In the genomic region with DNA sequence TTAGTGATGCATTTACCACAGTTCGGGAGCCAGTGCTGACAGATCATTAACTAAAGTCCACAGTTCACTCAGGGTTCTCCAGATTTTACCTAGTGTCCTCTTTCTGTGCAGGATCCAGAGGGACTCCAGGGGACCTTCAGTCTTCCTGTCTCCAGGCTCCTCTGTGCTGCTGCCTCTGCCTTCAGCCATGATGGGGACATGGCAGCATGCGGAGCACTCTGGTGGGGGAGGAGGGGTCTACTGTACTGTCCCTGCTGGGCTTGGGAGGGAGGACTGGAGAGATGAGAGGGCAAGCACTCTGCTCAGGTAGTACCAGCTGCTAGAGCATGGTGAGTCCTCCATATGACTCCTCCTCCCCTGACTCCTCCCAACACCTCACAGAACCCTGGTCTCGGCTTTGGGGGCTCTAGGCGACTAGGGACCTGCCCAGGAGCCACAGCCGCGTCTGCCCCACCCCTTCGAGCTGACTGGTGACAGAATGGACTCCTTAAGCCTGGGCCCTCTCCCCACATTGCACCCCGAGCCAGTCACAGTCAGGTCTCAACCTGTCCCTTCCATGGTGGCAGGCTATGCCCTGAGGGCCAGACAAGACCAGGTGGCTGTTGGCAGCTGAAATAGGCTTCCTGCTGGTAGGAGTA, we compare ENCODE assay signal across 10 mouse cellular contexts. TPM values are rescaled to one million over a fixed set of nuclear protein-coding genes. Genes with fewer than 3 reads are reported as not detected.
A peak's percentile ranks its signal among the peaks of the same experiment; 100 is the strongest.
DNase-seq lines count a peak whose midpoint lies in the region; ATAC-seq and TF ChIP-seq lines count a peak whose summit lies in the region.
"Had no signal": no experiment of that assay in that cellular context is flagged by ENCODE, and none has a peak within 500 bp of the region (broad histone marks: within the 10 kb centered on the region; RNA-seq: fewer than 3 reads in every experiment).

No protein-coding gene starts in this region.

- DNase-seq in kidney, adult 8-10 months = peak; percentile 74 to 83
- no peak for DNase-seq in liver, embryonic 14.5 days (ENCODE audit: low read depth in 3 of 3, low spot score in 3 of 3)
- DNase-seq in frontal cortex, postnatal 36 days (ENCODE audit: low spot score in 2 of 2) = no peak
- no peak for DNase-seq in layer of hippocampus, postnatal 10 days (ENCODE audit: low spot score in 2 of 2)
- DNase-seq: heart, adult 18-20 months had no signal

- no peak for TF ChIP-seq CTCF in liver, embryonic 14.5 days (IDR thresholded peaks at IDR 0.05; ENCODE audit: low read depth)

- no peak overlapping the region for H3K4me3 ChIP-seq in heart, embryonic 16.5 days (ENCODE audit: low read length)
- H3K4me3 ChIP-seq in heart, embryonic 11.5 days (ENCODE audit: low read depth, low read length) = no peak overlapping the region
- no peak overlapping the region for H3K4me3 ChIP-seq in embryonic facial prominence, embryonic 12.5 days
- H3K4me3 ChIP-seq in liver, embryonic 14.5 days (ENCODE audit: insufficient read depth in 1 of 2, low read depth in 2 of 2, low read length in 2 of 2) = no peak overlapping the region
- no peak overlapping the region for H3K4me3 ChIP-seq in midbrain, embryonic 13.5 days (replicated peaks)
- H3K4me3 ChIP-seq: limb, embryonic 15.5 days had no signal

- no peak overlapping the region for H3K4me2 ChIP-seq in heart, embryonic 16.5 days (ENCODE audit: low read depth, low read length)
- no peak overlapping the region for H3K4me2 ChIP-seq in heart, embryonic 11.5 days
- H3K4me2 ChIP-seq in embryonic facial prominence, embryonic 12.5 days (replicated peaks) = no peak overlapping the region
- peak overlapping the region; percentile 23 for H3K4me2 ChIP-seq in liver, embryonic 14.5 days (ENCODE audit: low read depth)
- H3K4me2 ChIP-seq in midbrain, embryonic 13.5 days (replicated peaks) = no peak overlapping the region
- H3K4me2 ChIP-seq: limb, embryonic 15.5 days had no signal

- peaks cover 12% of the 10 kb centered on the region for H3K27me3 ChIP-seq in heart, embryonic 16.5 days (ENCODE audit: control insufficient read depth, insufficient read depth, low read length)
- peaks cover 7% of the 10 kb centered on the region for H3K27me3 ChIP-seq in heart, embryonic 11.5 days (ENCODE audit: control insufficient read depth, insufficient read depth, low read length)
- peaks cover 3% of the 10 kb centered on the region; the same call in 1 of the 2 replicates for H3K27me3 ChIP-seq in embryonic facial prominence, embryonic 12.5 days
- peaks cover 24% of the 10 kb centered on the region for H3K27me3 ChIP-seq in liver, embryonic 14.5 days (ENCODE audit: control insufficient read depth, insufficient read depth, low read length)
- peaks cover 32% of the 10 kb centered on the region for H3K27me3 ChIP-seq in midbrain, embryonic 13.5 days
- H3K27me3 ChIP-seq: limb, embryonic 15.5 days had no signal

- ATAC-seq in heart, embryonic 16.5 days (replicated peaks; ENCODE audit: extremely low read depth, insufficient read depth, low FRiP score) = no peak
- no peak for ATAC-seq in heart, embryonic 11.5 days (replicated peaks; ENCODE audit: insufficient number of reproducible peaks, low FRiP score, low TSS enrichment)
- ATAC-seq in embryonic facial prominence, embryonic 12.5 days (ENCODE audit: insufficient number of reproducible peaks, insufficient read depth, low FRiP score, low TSS enrichment) = no peak
- no peak for ATAC-seq in liver, embryonic 14.5 days (ENCODE audit: insufficient read depth)
- no peak for ATAC-seq in midbrain, embryonic 13.5 days

- 0 out of 2 replicates have a peak overlapping the region, but pooled peaks have one; percentile 4 for H3K27ac ChIP-seq in heart, embryonic 16.5 days (ENCODE audit: low read length)
- H3K27ac ChIP-seq in heart, embryonic 11.5 days (ENCODE audit: low read depth, low read length) = no peak overlapping the region
- H3K27ac ChIP-seq in embryonic facial prominence, embryonic 12.5 days = no peak overlapping the region; the same call in 1 of the 2 replicates
- no peak overlapping the region for H3K27ac ChIP-seq in liver, embryonic 14.5 days
- H3K27ac ChIP-seq in midbrain, embryonic 13.5 days = no peak overlapping the region

- H3K36me3 ChIP-seq in heart, embryonic 16.5 days (ENCODE audit: control insufficient read depth, insufficient read depth) = no peaks in the 10 kb centered on the region
- H3K36me3 ChIP-seq in heart, embryonic 11.5 days (ENCODE audit: control insufficient read depth, insufficient read depth, low read length) = no peaks in the 10 kb centered on the region
- no peaks in the 10 kb centered on the region for H3K36me3 ChIP-seq in embryonic facial prominence, embryonic 12.5 days
- H3K36me3 ChIP-seq in liver, embryonic 14.5 days (replicated peaks; ENCODE audit: control insufficient read depth, insufficient read depth, low read depth) = no peaks in the 10 kb centered on the region
- H3K36me3 ChIP-seq in midbrain, embryonic 13.5 days = no peaks in the 10 kb centered on the region
- H3K36me3 ChIP-seq: limb, embryonic 15.5 days had no signal

- no peak for TF ChIP-seq EP300 in liver, embryonic 14.5 days (IDR thresholded peaks at IDR 0.05; ENCODE audit: low read depth)

- H3K9me3 ChIP-seq in heart, embryonic 16.5 days (replicated peaks; ENCODE audit: control insufficient read depth, low read length) = no peaks in the 10 kb centered on the region
- no peaks in the 10 kb centered on the region for H3K9me3 ChIP-seq in heart, embryonic 11.5 days (replicated peaks; ENCODE audit: control insufficient read depth, low read length)
- no peaks in the 10 kb centered on the region for H3K9me3 ChIP-seq in embryonic facial prominence, embryonic 12.5 days
- no peaks in the 10 kb centered on the region for H3K9me3 ChIP-seq in liver, embryonic 14.5 days (ENCODE audit: control insufficient read depth, low read length)
- no peaks in the 10 kb centered on the region for H3K9me3 ChIP-seq in midbrain, embryonic 13.5 days
- H3K9me3 ChIP-seq: limb, embryonic 15.5 days had no signal

- H3K4me1 ChIP-seq in heart, embryonic 16.5 days (ENCODE audit: control insufficient read depth, insufficient read depth, low read length) = peaks cover 29% of the 10 kb centered on the region
- H3K4me1 ChIP-seq in heart, embryonic 11.5 days (ENCODE audit: control insufficient read depth, insufficient read depth, low read length) = peaks cover 12% of the 10 kb centered on the region
- peaks cover 68% of the 10 kb centered on the region for H3K4me1 ChIP-seq in embryonic facial prominence, embryonic 12.5 days
- H3K4me1 ChIP-seq in liver, embryonic 14.5 days (replicated peaks; ENCODE audit: control insufficient read depth in 2 of 2, insufficient read depth in 2 of 2, low read length in 1 of 2) = peaks cover 0 to 22% of the 10 kb centered on the region in 2 experiments; a peak in 3 of 4 replicates
- H3K4me1 ChIP-seq in midbrain, embryonic 13.5 days (replicated peaks) = peaks cover 72% of the 10 kb centered on the region

- H3K9ac ChIP-seq in heart, embryonic 16.5 days (ENCODE audit: low read length) = no peak overlapping the region
- no peak overlapping the region for H3K9ac ChIP-seq in heart, embryonic 11.5 days (ENCODE audit: low read depth, low read length)
- peak overlapping the region; percentile 5; the same call in 1 of the 2 replicates for H3K9ac ChIP-seq in embryonic facial prominence, embryonic 12.5 days
- H3K9ac ChIP-seq in liver, embryonic 14.5 days (replicated peaks) = no peak overlapping the region
- no peak overlapping the region; the same call in 1 of the 2 replicates for H3K9ac ChIP-seq in midbrain, embryonic 13.5 days (replicated peaks)
- H3K9ac ChIP-seq: limb, embryonic 15.5 days had no signal

- WGBS in heart, embryonic 16.5 days = 61% methylated on average over 8 of the region's 8 CpGs
- 43% methylated on average over 8 of the region's 8 CpGs for WGBS in heart, embryonic 11.5 days (ENCODE audit: insufficient replicate concordance)
- 42% methylated on average over 8 of the region's 8 CpGs for WGBS in embryonic facial prominence, embryonic 12.5 days
- 51% methylated on average over 8 of the region's 8 CpGs for WGBS in liver, embryonic 14.5 days (ENCODE audit: insufficient replicate concordance)
- WGBS in midbrain, embryonic 13.5 days = 54% methylated on average over 8 of the region's 8 CpGs

RNA-seq across cellular contexts. Expression of gene Baiap2, which starts 3.4 kb away (rescaled TPM):
- 13.0 and 13.9 TPM in 2 replicates for polyA plus RNA-seq in heart, embryonic 16.5 days (2015; fragmentation: Nextera tagmentation; extraction: Ambion mirVana)
- polyA plus RNA-seq in heart, embryonic 11.5 days (2014; fragmentation: Nextera tagmentation; extraction: Ambion mirVana) = 12.8 and 15.4 TPM in 2 replicates
- 14.2 and 15.3 TPM in 2 replicates for polyA plus RNA-seq in embryonic facial prominence, embryonic 12.5 days (2016; fragmentation: Nextera tagmentation; extraction: Ambion mirVana)
- 5.6 and 6.3 TPM in 2 replicates for polyA plus RNA-seq in liver, embryonic 14.5 days (2012; rRNA removed)
- polyA plus RNA-seq in liver, embryonic 14.5 days (2014; fragmentation: Nextera tagmentation; extraction: Ambion mirVana) = 4.2 and 4.8 TPM in 2 replicates
- 100 to 1,000 TPM in 1 of 2 experiments, 10 to 100 TPM in 1; 96.2 to 102 TPM for total RNA-seq in layer of hippocampus, postnatal 10 days (2021)
- 9.2 and 10.0 TPM in 2 replicates for polyA plus RNA-seq in midbrain, embryonic 13.5 days (2015; fragmentation: Nextera tagmentation; extraction: Ambion mirVana)

RNA-seq across cellular contexts. Expression of gene Chmp6, which starts 26.0 kb away (rescaled TPM):
- 69.8 and 70.5 TPM in 2 replicates for polyA plus RNA-seq in heart, embryonic 16.5 days (2015; fragmentation: Nextera tagmentation; extraction: Ambion mirVana)
- polyA plus RNA-seq in heart, embryonic 11.5 days (2014; fragmentation: Nextera tagmentation; extraction: Ambion mirVana) = 63.7 and 66.4 TPM in 2 replicates
- polyA plus RNA-seq in embryonic facial prominence, embryonic 12.5 days (2016; fragmentation: Nextera tagmentation; extraction: Ambion mirVana) = 109 and 110 TPM in 2 replicates
- polyA plus RNA-seq in liver, embryonic 14.5 days (2012; rRNA removed) = 13.5 and 15.2 TPM in 2 replicates
- 25.2 and 27.2 TPM in 2 replicates for polyA plus RNA-seq in liver, embryonic 14.5 days (2014; fragmentation: Nextera tagmentation; extraction: Ambion mirVana)
- 10 to 100 TPM; 43.0 to 44.5 TPM for total RNA-seq in layer of hippocampus, postnatal 10 days (2021)
- polyA plus RNA-seq in midbrain, embryonic 13.5 days (2015; fragmentation: Nextera tagmentation; extraction: Ambion mirVana) = 107 and 112 TPM in 2 replicates

Comparison
In these comparisons a context has a peak if more than half of its experiments do, and no peak if none do; other contexts are left out.
1. DNase-seq: peak in kidney, adult 8-10 months (2 of 2); none in liver, embryonic 14.5 days (0 of 3), frontal cortex, postnatal 36 days (0 of 2) and layer of hippocampus, postnatal 10 days (0 of 2).